Mouse (Mus musculus): Measurements from ENCODE around the gene Prune2.

GRCm38 (mm10) chr19:17140016-17140914 lies 184.3 kb downstream of the Prune2 start:
- no peak for TF ChIP-seq POLR2A (IDR thresholded peaks at IDR 0.05; ENCODE audit: borderline replicate concordance, extremely low read depth, low read depth, low read length)
- no peak for TF ChIP-seq CTCF (IDR thresholded peaks at IDR 0.05; ENCODE audit: insufficient read depth, low read length)
